Mouse (Mus musculus): Measurements from ENCODE around the gene Urgcp. TPM values are rescaled to one million over a fixed set of nuclear protein-coding genes. Genes with fewer than 3 reads are reported as not detected.
A peak's percentile ranks its signal among the peaks of the same experiment; 100 is the strongest.
"Not testable (repeated sequence)": the region's sequence is repeated elsewhere in the genome, so short reads cannot be mapped to it uniquely, and the experiment has no call there.

Urgcp gene
- 24.6 and 26.5 TPM in 2 replicates for polyA plus RNA-seq (2016; fragmentation: Nextera tagmentation; extraction: Ambion mirVana)

- Histone ChIP-seq H3K36me3 (no peaks in the 10 kb centered on the region), H3K4me2 (replicated peaks) (peak within 1 kb of the TSS; percentile 79), H3K9ac (peak within 1 kb of the TSS; percentile 89), H3K27me3 (replicated peaks) (no peaks in the 10 kb centered on the region), H3K9me3 (no peaks in the 10 kb centered on the region), H3K4me3 (peak within 1 kb of the TSS; percentile 73), H3K27ac (peak within 1 kb of the TSS; percentile 80; the same call in 1 of the 2 replicates), H3K4me1 (peaks cover 11% of the 10 kb centered on the region)
- ATAC-seq (ENCODE audit: low FRiP score, low read depth): peak; percentile 99
- WGBS: under 1% methylated on average over 68 of the region's 68 CpGs
Observed at GRCm38 (mm10) chr11:5761820-5762632, at the start of gene Urgcp. Urgcp (minus strand) TSS chr11:5762376.

GRCm38 (mm10) chr11:5809487-5809886 lies 47.3 kb upstream of the Urgcp start:
- 94% methylated on average over 4 of the region's 4 CpGs for WGBS
- not testable (repeated sequence) for H3K4me2 ChIP-seq (replicated peaks); H3K27ac ChIP-seq; ATAC-seq (ENCODE audit: low FRiP score, low read depth); H3K4me3 ChIP-seq; H3K36me3 ChIP-seq; H3K9me3 ChIP-seq; H3K9ac ChIP-seq; H3K27me3 ChIP-seq (replicated peaks); H3K4me1 ChIP-seq

- no peak for ATAC-seq (ENCODE audit: low FRiP score, low read depth)
- H3K9me3 ChIP-seq: no peaks in the 10 kb centered on the region
- H3K4me2 ChIP-seq (replicated peaks): no peak overlapping the region
- no peaks in the 10 kb centered on the region for H3K27me3 ChIP-seq (replicated peaks)
- WGBS: 84% methylated on average over 9 of the region's 9 CpGs
- H3K9ac ChIP-seq: no peak overlapping the region
- H3K27ac ChIP-seq: no peak overlapping the region
- H3K36me3 ChIP-seq: no peaks in the 10 kb centered on the region
- no peaks in the 10 kb centered on the region; the same call in 1 of the 2 replicates for H3K4me1 ChIP-seq
- no peak overlapping the region for H3K4me3 ChIP-seq
Observed at GRCm38 (mm10) chr11:5807956-5808355, 45.8 kb upstream of the Urgcp start.

GRCm38 (mm10) chr11:5805711-5806110 lies 43.5 kb upstream of the Urgcp start:
- H3K4me2 ChIP-seq (replicated peaks): no peak overlapping the region

GRCm38 (mm10) chr11:5804174-5804573 lies 42.0 kb upstream of the Urgcp start:
- ATAC-seq (ENCODE audit: low FRiP score, low read depth): no peak
- no peak overlapping the region for H3K4me2 ChIP-seq (replicated peaks)
- WGBS: 81% methylated on average over 5 of the region's 5 CpGs
- H3K9me3 ChIP-seq: no peaks in the 10 kb centered on the region
- no peak overlapping the region for H3K9ac ChIP-seq
- no peaks in the 10 kb centered on the region; the same call in 1 of the 2 replicates for H3K4me1 ChIP-seq
- H3K27ac ChIP-seq: no peak overlapping the region
- H3K36me3 ChIP-seq: peaks cover 22% of the 10 kb centered on the region
- H3K4me3 ChIP-seq: no peak overlapping the region
- H3K27me3 ChIP-seq (replicated peaks): no peaks in the 10 kb centered on the region

More at GRCm38 (mm10) chr11:5805711-5806110, 43.5 kb upstream of the Urgcp start:
- H3K4me1 ChIP-seq: no peaks in the 10 kb centered on the region; the same call in 1 of the 2 replicates
- no peaks in the 10 kb centered on the region for H3K9me3 ChIP-seq
- no peak overlapping the region for H3K27ac ChIP-seq
- no peak overlapping the region for H3K4me3 ChIP-seq
- H3K27me3 ChIP-seq (replicated peaks): no peaks in the 10 kb centered on the region
- ATAC-seq (ENCODE audit: low FRiP score, low read depth): no peak
- 88% methylated on average over 3 of the region's 3 CpGs for WGBS
- H3K9ac ChIP-seq: no peak overlapping the region
- H3K36me3 ChIP-seq: peaks cover 7% of the 10 kb centered on the region

GRCm38 (mm10) chr11:5803551-5803981 lies 41.4 kb upstream of the Urgcp start, which contains the start of gene Pgam2:
Pgam2 (minus strand) TSS chr11:5803733.
- WGBS: 62% methylated on average over 8 of the region's 8 CpGs
- ATAC-seq (ENCODE audit: low FRiP score, low read depth): no peak; the same call in 1 of the 2 replicates
- Histone ChIP-seq H3K36me3 (peaks cover 28% of the 10 kb centered on the region), H3K4me3 (no peak within 1 kb of the TSS), H3K9me3 (no peaks in the 10 kb centered on the region), H3K4me2 (replicated peaks) (no peak within 1 kb of the TSS), H3K27ac (no peak within 1 kb of the TSS), H3K4me1 (no peaks in the 10 kb centered on the region; the same call in 1 of the 2 replicates), H3K27me3 (replicated peaks) (no peaks in the 10 kb centered on the region), H3K9ac (no peak within 1 kb of the TSS)

- H3K27ac ChIP-seq: no peak overlapping the region
- H3K4me3 ChIP-seq: no peak overlapping the region
- no peaks in the 10 kb centered on the region; the same call in 1 of the 2 replicates for H3K4me1 ChIP-seq
- no peaks in the 10 kb centered on the region for H3K27me3 ChIP-seq (replicated peaks)
- no peaks in the 10 kb centered on the region for H3K9me3 ChIP-seq
- no peak for ATAC-seq (ENCODE audit: low FRiP score, low read depth)
- WGBS: 81% methylated on average over 8 of the region's 8 CpGs
- no peak overlapping the region for H3K9ac ChIP-seq
- no peak overlapping the region for H3K4me2 ChIP-seq (replicated peaks)
- H3K36me3 ChIP-seq: peaks cover 36% of the 10 kb centered on the region
Observed at GRCm38 (mm10) chr11:5802457-5803217, 40.5 kb upstream of the Urgcp start.

GRCm38 (mm10) chr11:5802005-5802404 lies 39.8 kb upstream of the Urgcp start:
- H3K27me3 ChIP-seq (replicated peaks): no peaks in the 10 kb centered on the region
- WGBS: 78% methylated on average over 12 of the region's 12 CpGs
- H3K27ac ChIP-seq: no peak overlapping the region
- no peak for ATAC-seq (ENCODE audit: low FRiP score, low read depth)
- H3K36me3 ChIP-seq: peaks cover 42% of the 10 kb centered on the region
- H3K4me1 ChIP-seq: no peaks in the 10 kb centered on the region; the same call in 1 of the 2 replicates
- H3K9ac ChIP-seq: no peak overlapping the region
- H3K4me2 ChIP-seq (replicated peaks): no peak overlapping the region
- H3K4me3 ChIP-seq: no peak overlapping the region
- H3K9me3 ChIP-seq: no peaks in the 10 kb centered on the region

GRCm38 (mm10) chr11:5801511-5801910 lies 39.3 kb upstream of the Urgcp start:
- Histone ChIP-seq H3K4me1 (no peaks in the 10 kb centered on the region; the same call in 1 of the 2 replicates), H3K9ac (no peak overlapping the region), H3K4me2 (replicated peaks) (no peak overlapping the region), H3K27ac (no peak overlapping the region), H3K4me3 (no peak overlapping the region), H3K9me3 (no peaks in the 10 kb centered on the region), H3K36me3 (peaks cover 47% of the 10 kb centered on the region), H3K27me3 (replicated peaks) (no peaks in the 10 kb centered on the region)
- ATAC-seq (ENCODE audit: low FRiP score, low read depth): no peak
- WGBS: 96% methylated on average over 16 of the region's 16 CpGs

- Histone ChIP-seq H3K27ac (no peak overlapping the region), H3K4me2 (replicated peaks) (no peak overlapping the region), H3K4me1 (no peaks in the 10 kb centered on the region; the same call in 1 of the 2 replicates), H3K27me3 (replicated peaks) (no peaks in the 10 kb centered on the region), H3K4me3 (no peak overlapping the region), H3K9me3 (no peaks in the 10 kb centered on the region), H3K9ac (no peak overlapping the region), H3K36me3 (peaks cover 63% of the 10 kb centered on the region)
- 92% methylated on average over 17 of the region's 17 CpGs for WGBS
- ATAC-seq (ENCODE audit: low FRiP score, low read depth): no peak
Observed at GRCm38 (mm10) chr11:5799621-5800490, 37.7 kb upstream of the Urgcp start.

- no peaks in the 10 kb centered on the region for H3K27me3 ChIP-seq (replicated peaks)
- no peak overlapping the region for H3K27ac ChIP-seq
- WGBS: 94% methylated on average over 5 of the region's 5 CpGs
- no peaks in the 10 kb centered on the region for H3K9me3 ChIP-seq
- H3K4me3 ChIP-seq: no peak overlapping the region
- no peak overlapping the region for H3K9ac ChIP-seq
- ATAC-seq (ENCODE audit: low FRiP score, low read depth): no peak
- H3K4me1 ChIP-seq: no peaks in the 10 kb centered on the region
- H3K36me3 ChIP-seq: peaks cover 81% of the 10 kb centered on the region
- no peak overlapping the region for H3K4me2 ChIP-seq (replicated peaks)
Observed at GRCm38 (mm10) chr11:5797928-5798327, 35.8 kb upstream of the Urgcp start.

Data from neural tube, embryonic 12.5 days (tissue).